Mouse (Mus musculus) layer of hippocampus, postnatal 14 days (tissue): ENCODE results near the gene Rreb1. TPM values are rescaled to one million over a fixed set of nuclear protein-coding genes. Genes with fewer than 3 reads are reported as not detected.

Source experiments
- DNase-seq, 2 experiments: peaks; one replicate each; pipeline ENCODE4 v3.0.0; 2021 to 2022; ENCODE audit warnings: low spot score in 2 of 2, mixed read lengths in 1 of 2
- total RNA-seq, 2 experiments: library from RNA; stranded (reverse); gene quantifications; 2 replicates each; pipeline ENCODE4 v1.2.3; 2021

Gene Rreb1
- total RNA-seq, 2 experiments from 2014 or later = 35.2 to 35.7 TPM

GRCm38 (mm10) chr13:37872142-37872835 lies 94.1 kb downstream of the Rreb1 start:
- no peak for DNase-seq

- no peak for DNase-seq
These were observed 95.1 kb downstream of the Rreb1 start for GRCm38 (mm10) chr13:37873125-37873891.

GRCm38 (mm10) chr13:37875919-37876318 lies 97.7 kb downstream of the Rreb1 start:
- DNase-seq = no peak

GRCm38 (mm10) chr13:37876366-37876765 lies 98.2 kb downstream of the Rreb1 start:
- DNase-seq = no peak

GRCm38 (mm10) chr13:37876836-37877235 lies 98.6 kb downstream of the Rreb1 start:
- no peak for DNase-seq

- DNase-seq = no peak
These were observed 99.0 kb downstream of the Rreb1 start for GRCm38 (mm10) chr13:37877241-37877640.

- DNase-seq = no peak
These were observed 100.7 kb downstream of the Rreb1 start for GRCm38 (mm10) chr13:37878918-37879331.

- DNase-seq = no peak
These were observed 101.4 kb downstream of the Rreb1 start for GRCm38 (mm10) chr13:37879556-37879955.

- no peak for DNase-seq
These were observed 101.8 kb downstream of the Rreb1 start for GRCm38 (mm10) chr13:37880035-37880434.

- no peak for DNase-seq
These were observed 102.5 kb downstream of the Rreb1 start for GRCm38 (mm10) chr13:37880581-37881130.

GRCm38 (mm10) chr13:37882521-37882920 lies 104.3 kb downstream of the Rreb1 start:
- DNase-seq = no peak

GRCm38 (mm10) chr13:37883008-37883407 lies 104.8 kb downstream of the Rreb1 start:
- no peak for DNase-seq

- no peak for DNase-seq
These were observed 107.2 kb downstream of the Rreb1 start for GRCm38 (mm10) chr13:37885392-37885791.

- DNase-seq = no peak
These were observed 107.8 kb downstream of the Rreb1 start for GRCm38 (mm10) chr13:37886024-37886423.

GRCm38 (mm10) chr13:37894756-37895155 lies 116.6 kb downstream of the Rreb1 start:
- no peak for DNase-seq

GRCm38 (mm10) chr13:37895564-37896254 lies 117.5 kb downstream of the Rreb1 start:
- no peak for DNase-seq

GRCm38 (mm10) chr13:37896423-37896822 lies 118.2 kb downstream of the Rreb1 start:
- DNase-seq = no peak

GRCm38 (mm10) chr13:37898772-37899171 lies 120.6 kb downstream of the Rreb1 start:
- DNase-seq = no peak

GRCm38 (mm10) chr13:37903036-37903435 lies 124.8 kb downstream of the Rreb1 start:
- DNase-seq = no peak

- DNase-seq = no peak
These were observed 125.3 kb downstream of the Rreb1 start for GRCm38 (mm10) chr13:37903476-37903875.

- no peak for DNase-seq
These were observed 126.2 kb downstream of the Rreb1 start for GRCm38 (mm10) chr13:37904436-37904835.

GRCm38 (mm10) chr13:37908061-37908460 lies 129.9 kb downstream of the Rreb1 start:
- peak in 1 of 2 experiments; percentile 9 for DNase-seq
